Mouse (Mus musculus): Measurements from ENCODE around the gene Ltbp3. TPM values are rescaled to one million over a fixed set of nuclear protein-coding genes. Genes with fewer than 3 reads are reported as not detected.

Ltbp3 gene
- polyA plus RNA-seq, 1 experiment = 8.1 TPM

- no peak overlapping the region for H3K27ac ChIP-seq (ENCODE audit: control insufficient read depth, insufficient read depth, low read depth, low read length)
- H3K27me3 ChIP-seq (ENCODE audit: control insufficient read depth, insufficient read depth, low read length) = no peaks in the 10 kb centered on the region
- H3K4me3 ChIP-seq (ENCODE audit: control insufficient read depth, low read depth, low read length) = peak overlapping the region; percentile 91
- no peaks in the 10 kb centered on the region for H3K36me3 ChIP-seq (ENCODE audit: control insufficient read depth, insufficient read depth, low read length)
- TF ChIP-seq POLR2A (IDR thresholded peaks at IDR 0.05; ENCODE audit: control insufficient read depth, low read depth, low read length) (no peak), CTCF (IDR thresholded peaks at IDR 0.05; ENCODE audit: control insufficient read depth, insufficient read depth, insufficient replicate concordance, low read depth, low read length) (no peak)
- H3K4me1 ChIP-seq (ENCODE audit: control insufficient read depth, insufficient read depth, low read length) = peaks cover 40% of the 10 kb centered on the region
Measured at GRCm38 (mm10) chr19:5730314-5731186, 10.2 kb upstream of the Ltbp3 start.

GRCm38 (mm10) chr19:5731264-5731978, 9.3 kb upstream of the Ltbp3 start:
- Histone ChIP-seq H3K27ac (ENCODE audit: control insufficient read depth, insufficient read depth, low read depth, low read length) (peak overlapping the region; percentile 45), H3K4me1 (ENCODE audit: control insufficient read depth, insufficient read depth, low read length) (peaks cover 37% of the 10 kb centered on the region), H3K27me3 (ENCODE audit: control insufficient read depth, insufficient read depth, low read length) (no peaks in the 10 kb centered on the region), H3K36me3 (ENCODE audit: control insufficient read depth, insufficient read depth, low read length) (no peaks in the 10 kb centered on the region), H3K4me3 (ENCODE audit: control insufficient read depth, low read depth, low read length) (peak overlapping the region; percentile 91)
- TF ChIP-seq CTCF (IDR thresholded peaks at IDR 0.05; ENCODE audit: control insufficient read depth, insufficient read depth, insufficient replicate concordance, low read depth, low read length) (no peak), POLR2A (IDR thresholded peaks at IDR 0.05; ENCODE audit: control insufficient read depth, low read depth, low read length) (peak; percentile 87)

GRCm38 (mm10) chr19:5734325-5734724, 6.4 kb upstream of the Ltbp3 start:
- Histone ChIP-seq H3K4me3 (ENCODE audit: control insufficient read depth, low read depth, low read length) (no peak overlapping the region), H3K36me3 (ENCODE audit: control insufficient read depth, insufficient read depth, low read length) (no peaks in the 10 kb centered on the region), H3K27me3 (ENCODE audit: control insufficient read depth, insufficient read depth, low read length) (no peaks in the 10 kb centered on the region), H3K4me1 (ENCODE audit: control insufficient read depth, insufficient read depth, low read length) (peaks cover 16% of the 10 kb centered on the region), H3K27ac (ENCODE audit: control insufficient read depth, insufficient read depth, low read depth, low read length) (no peak overlapping the region)
- TF ChIP-seq CTCF (IDR thresholded peaks at IDR 0.05; ENCODE audit: control insufficient read depth, insufficient read depth, insufficient replicate concordance, low read depth, low read length) (no peak), POLR2A (IDR thresholded peaks at IDR 0.05; ENCODE audit: control insufficient read depth, low read depth, low read length) (no peak)

GRCm38 (mm10) chr19:5739446-5739845, 1.3 kb upstream of the Ltbp3 start:
- TF ChIP-seq CTCF (IDR thresholded peaks at IDR 0.05; ENCODE audit: control insufficient read depth, insufficient read depth, insufficient replicate concordance, low read depth, low read length) (no peak), POLR2A (IDR thresholded peaks at IDR 0.05; ENCODE audit: control insufficient read depth, low read depth, low read length) (no peak)
- Histone ChIP-seq H3K27ac (ENCODE audit: control insufficient read depth, insufficient read depth, low read depth, low read length) (no peak overlapping the region), H3K36me3 (ENCODE audit: control insufficient read depth, insufficient read depth, low read length) (no peaks in the 10 kb centered on the region), H3K27me3 (ENCODE audit: control insufficient read depth, insufficient read depth, low read length) (no peaks in the 10 kb centered on the region), H3K4me1 (ENCODE audit: control insufficient read depth, insufficient read depth, low read length) (peaks cover 32% of the 10 kb centered on the region), H3K4me3 (ENCODE audit: control insufficient read depth, low read depth, low read length) (no peak overlapping the region)

- Histone ChIP-seq H3K27me3 (ENCODE audit: control insufficient read depth, insufficient read depth, low read length) (no peaks in the 10 kb centered on the region), H3K4me1 (ENCODE audit: control insufficient read depth, insufficient read depth, low read length) (peaks cover 40% of the 10 kb centered on the region), H3K4me3 (ENCODE audit: control insufficient read depth, low read depth, low read length) (peak overlapping the region; percentile 67), H3K36me3 (ENCODE audit: control insufficient read depth, insufficient read depth, low read length) (no peaks in the 10 kb centered on the region), H3K27ac (ENCODE audit: control insufficient read depth, insufficient read depth, low read depth, low read length) (peak overlapping the region; percentile 55; the same call in 1 of the 2 replicates)
- no peak for TF ChIP-seq POLR2A (IDR thresholded peaks at IDR 0.05; ENCODE audit: control insufficient read depth, low read depth, low read length)
- no peak for TF ChIP-seq CTCF (IDR thresholded peaks at IDR 0.05; ENCODE audit: control insufficient read depth, insufficient read depth, insufficient replicate concordance, low read depth, low read length)
Measured at GRCm38 (mm10) chr19:5741641-5742240, 1.0 kb downstream of the Ltbp3 start.

- no peak for TF ChIP-seq POLR2A (IDR thresholded peaks at IDR 0.05; ENCODE audit: control insufficient read depth, low read depth, low read length)
- TF ChIP-seq CTCF (IDR thresholded peaks at IDR 0.05; ENCODE audit: control insufficient read depth, insufficient read depth, insufficient replicate concordance, low read depth, low read length) = no peak
- Histone ChIP-seq H3K4me3 (ENCODE audit: control insufficient read depth, low read depth, low read length) (peak overlapping the region; percentile 67), H3K27ac (ENCODE audit: control insufficient read depth, insufficient read depth, low read depth, low read length) (no peak overlapping the region), H3K36me3 (ENCODE audit: control insufficient read depth, insufficient read depth, low read length) (no peaks in the 10 kb centered on the region), H3K4me1 (ENCODE audit: control insufficient read depth, insufficient read depth, low read length) (peaks cover 40% of the 10 kb centered on the region), H3K27me3 (ENCODE audit: control insufficient read depth, insufficient read depth, low read length) (no peaks in the 10 kb centered on the region)
Measured at GRCm38 (mm10) chr19:5742241-5742641, 1.5 kb downstream of the Ltbp3 start.

- no peak overlapping the region for H3K27ac ChIP-seq (ENCODE audit: control insufficient read depth, insufficient read depth, low read depth, low read length)
- H3K4me3 ChIP-seq (ENCODE audit: control insufficient read depth, low read depth, low read length) = no peak overlapping the region
- H3K36me3 ChIP-seq (ENCODE audit: control insufficient read depth, insufficient read depth, low read length) = no peaks in the 10 kb centered on the region
- TF ChIP-seq CTCF (IDR thresholded peaks at IDR 0.05; ENCODE audit: control insufficient read depth, insufficient read depth, insufficient replicate concordance, low read depth, low read length) = no peak
- TF ChIP-seq POLR2A (IDR thresholded peaks at IDR 0.05; ENCODE audit: control insufficient read depth, low read depth, low read length) = no peak
- H3K4me1 ChIP-seq (ENCODE audit: control insufficient read depth, insufficient read depth, low read length) = peaks cover 40% of the 10 kb centered on the region
- no peaks in the 10 kb centered on the region for H3K27me3 ChIP-seq (ENCODE audit: control insufficient read depth, insufficient read depth, low read length)
Measured at GRCm38 (mm10) chr19:5743576-5743975, 2.9 kb downstream of the Ltbp3 start.

All from testis, adult 2 months (tissue).